Mouse (Mus musculus) stomach, postnatal 0 days (tissue): ENCODE results near the gene Hmga2.

Experiments used
- CTCF ChIP-seq: IDR thresholded peaks from 2 replicates; pipeline ENCODE4 v1.5.1; 2016; ENCODE audit warnings: antibody characterized with exemption, low read depth, mild to moderate bottlenecking, moderate library complexity
- EP300 ChIP-seq: optimal IDR thresholded peaks from 2 replicates; pipeline ENCODE3; 2016; ENCODE audit warnings: antibody characterized with exemption

DNA sequence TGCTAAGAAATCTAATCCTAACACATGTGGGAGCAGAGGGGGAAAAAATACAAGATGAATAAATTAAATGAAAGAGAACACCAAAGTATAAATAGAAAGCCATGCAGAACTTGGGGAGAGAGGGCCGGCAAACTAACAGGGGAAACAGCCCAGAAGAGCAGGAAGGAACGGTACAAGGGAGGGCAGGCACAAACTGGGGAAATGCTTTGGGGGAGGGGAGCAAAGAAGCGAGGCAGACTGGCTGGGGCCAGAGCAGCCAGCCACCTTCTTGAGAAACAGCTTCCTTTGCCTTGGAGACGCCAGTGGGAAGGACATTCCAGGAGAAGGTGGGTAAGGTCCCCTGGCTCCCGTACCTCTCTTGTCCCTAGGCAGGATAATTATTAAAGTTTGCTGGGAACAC is 14.5 kb downstream of the Hmga2 start:
- TF ChIP-seq CTCF: no peak
- TF ChIP-seq EP300: no peak
